Mouse (Mus musculus) bone marrow, adult 2 months (tissue): ENCODE measurements around the gene Ucp3.

ENCODE experiments used
- CTCF ChIP-seq: fragments of 200-500 bp; IDR thresholded peaks from 2 replicates; pipeline ENCODE4 v1.5.1; 2011; ENCODE audit warnings: low read length, control low read depth; ENCODE audit not compliant: control insufficient read depth, insufficient read depth
- POLR2A ChIP-seq: fragments of 200-500 bp; IDR thresholded peaks from 2 replicates; pipeline ENCODE4 v1.6.1; 2011; ENCODE audit warnings: low read depth, mild to moderate bottlenecking, control low read depth, low read length, borderline replicate concordance; ENCODE audit not compliant: control insufficient read depth

GRCm38 (mm10) chr7:100535831-100536230 is 63.0 kb downstream of the Ucp3 start:
- TF ChIP-seq POLR2A (no peak), CTCF (no peak)
